10 mouse cellular contexts compared by ENCODE assay signal in the genomic region with DNA sequence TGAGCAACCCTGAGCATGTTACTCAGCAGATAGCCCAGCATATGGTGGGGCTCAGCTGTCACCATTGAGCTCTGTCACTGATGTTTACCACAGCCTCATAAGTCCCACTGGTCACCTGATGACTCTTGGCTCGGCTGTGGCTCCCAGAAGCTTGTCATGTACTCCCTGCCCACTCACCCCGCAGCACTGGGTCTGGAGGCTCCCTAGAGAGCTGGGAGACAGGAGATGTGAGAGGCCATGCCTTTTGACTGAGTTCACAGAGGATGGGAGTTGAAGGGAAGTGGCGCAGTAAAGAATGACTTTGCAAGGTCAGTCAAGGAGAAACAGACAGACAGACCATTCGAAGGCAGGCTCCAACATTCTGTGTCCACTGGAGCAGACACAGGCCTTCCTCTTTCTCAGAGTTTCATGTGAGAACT. TPM values are rescaled to one million over a fixed set of nuclear protein-coding genes. Genes with fewer than 3 reads are reported as not detected.
A peak's percentile ranks its signal among the peaks of the same experiment; 100 is the strongest.
DNase-seq lines count a peak whose midpoint lies in the region; ATAC-seq and TF ChIP-seq lines count a peak whose summit lies in the region.
"Had no signal": no experiment of that assay in that cellular context is flagged by ENCODE, and none has a peak within 500 bp of the region (broad histone marks: within the 10 kb centered on the region; RNA-seq: fewer than 3 reads in every experiment).

No protein-coding gene starts in this region.

- no peak for TF ChIP-seq CTCF in kidney, postnatal 0 days (IDR thresholded peaks at IDR 0.05; ENCODE audit: low read depth)

- no peaks in the 10 kb centered on the region for H3K9me3 ChIP-seq in kidney, postnatal 0 days (replicated peaks; ENCODE audit: low read length)
- H3K9me3 ChIP-seq in heart, embryonic 16.5 days (replicated peaks; ENCODE audit: control insufficient read depth, low read length), result no peaks in the 10 kb centered on the region

- DNase-seq in kidney, postnatal 0 days (ENCODE audit: low spot score), result no peak
- no peak for DNase-seq in kidney, adult 18-20 months
- peak; percentile 9 for DNase-seq in MN1 (ENCODE audit: low spot score)
- no peak for DNase-seq in c-Kit-positive CD71-positive TER-119-positive erythroid progenitor cells, embryonic 14.5 days (ENCODE audit: low spot score)
- no peak for DNase-seq in testis, postnatal 10 days (ENCODE audit: low spot score)
- no peak for DNase-seq in ovary, postnatal 14 days (ENCODE audit: low spot score)
- DNase-seq: lung, adult 18-20 months had no signal

- ATAC-seq in kidney, postnatal 0 days (replicated peaks; ENCODE audit: low FRiP score, low read depth), result no peak
- ATAC-seq in heart, embryonic 16.5 days (replicated peaks; ENCODE audit: extremely low read depth, insufficient read depth, low FRiP score), result peak; percentile 84
- ATAC-seq in megakaryocyte progenitor cell, adult 5-6 weeks (replicated peaks; ENCODE audit: poor library complexity), result peak; percentile 10; the same call in 1 of the 2 replicates
- ATAC-seq: forebrain, embryonic 16.5 days had no signal

- H3K4me1 ChIP-seq in kidney, postnatal 0 days (replicated peaks; ENCODE audit: insufficient read depth, low read length), result peaks cover 20% of the 10 kb centered on the region; the same call in 1 of the 2 replicates
- H3K4me1 ChIP-seq in heart, embryonic 16.5 days (ENCODE audit: control insufficient read depth, insufficient read depth, low read length), result peaks cover 86% of the 10 kb centered on the region

- H3K36me3 ChIP-seq in kidney, postnatal 0 days (ENCODE audit: insufficient read depth, low read length), result peaks cover 17% of the 10 kb centered on the region
- H3K36me3 ChIP-seq in heart, embryonic 16.5 days (ENCODE audit: control insufficient read depth, insufficient read depth), result peaks cover 10% of the 10 kb centered on the region

- H3K4me3 ChIP-seq in kidney, postnatal 0 days (replicated peaks; ENCODE audit: low read depth, low read length), result no peak overlapping the region
- no peak overlapping the region for H3K4me3 ChIP-seq in heart, embryonic 16.5 days (ENCODE audit: low read length)

- peak overlapping the region; percentile 51 for H3K27ac ChIP-seq in kidney, postnatal 0 days
- peak overlapping the region; percentile 94 for H3K27ac ChIP-seq in heart, embryonic 16.5 days (ENCODE audit: low read length)

- no peaks in the 10 kb centered on the region for H3K27me3 ChIP-seq in kidney, postnatal 0 days (ENCODE audit: insufficient read depth, low read length)
- H3K27me3 ChIP-seq in heart, embryonic 16.5 days (ENCODE audit: control insufficient read depth, insufficient read depth, low read length), result no peaks in the 10 kb centered on the region

- WGBS in kidney, postnatal 0 days, result 31% methylated on average over 4 of the region's 4 CpGs
- WGBS in heart, embryonic 16.5 days, result 33% methylated on average over 4 of the region's 4 CpGs

- no peak overlapping the region for H3K9ac ChIP-seq in kidney, postnatal 0 days (ENCODE audit: low read depth, low read length)
- peak overlapping the region; percentile 61 for H3K9ac ChIP-seq in heart, embryonic 16.5 days (ENCODE audit: low read length)

- H3K4me2 ChIP-seq in kidney, postnatal 0 days (ENCODE audit: low read length), result no peak overlapping the region
- H3K4me2 ChIP-seq in heart, embryonic 16.5 days (ENCODE audit: low read depth, low read length), result no peak overlapping the region

RNA-seq across cellular contexts. Expression of a gene that starts 10.2 kb away (rescaled TPM):
- 57.5 and 58.0 TPM in 2 replicates for polyA plus RNA-seq in kidney, postnatal 0 days (2015; fragmentation: Nextera tagmentation; extraction: Ambion mirVana)
- 129 and 136 TPM in 2 replicates for polyA plus RNA-seq in heart, embryonic 16.5 days (2015; fragmentation: Nextera tagmentation; extraction: Ambion mirVana)
- total RNA-seq in megakaryocyte progenitor cell, adult 5-6 weeks (2015), result 7.7 and 11.5 TPM in 2 replicates
- total RNA-seq in megakaryocyte progenitor cell, adult 5-6 weeks (2017), result 7.4 and 8.6 TPM in 2 replicates

RNA-seq across cellular contexts. Expression of a gene that starts 55.3 kb away (rescaled TPM):
- 6.1 and 8.3 TPM in 2 replicates for polyA plus RNA-seq in kidney, postnatal 0 days (2015; fragmentation: Nextera tagmentation; extraction: Ambion mirVana)
- polyA plus RNA-seq in heart, embryonic 16.5 days (2015; fragmentation: Nextera tagmentation; extraction: Ambion mirVana), result 7.7 and 10.8 TPM in 2 replicates
- 3.2 and 3.5 TPM in 2 replicates for total RNA-seq in megakaryocyte progenitor cell, adult 5-6 weeks (2015)
- total RNA-seq in megakaryocyte progenitor cell, adult 5-6 weeks (2017), result 2.5 and 5.2 TPM in 2 replicates
